Mouse (Mus musculus): ENCODE results near the gene Slc8a1.

DNA sequence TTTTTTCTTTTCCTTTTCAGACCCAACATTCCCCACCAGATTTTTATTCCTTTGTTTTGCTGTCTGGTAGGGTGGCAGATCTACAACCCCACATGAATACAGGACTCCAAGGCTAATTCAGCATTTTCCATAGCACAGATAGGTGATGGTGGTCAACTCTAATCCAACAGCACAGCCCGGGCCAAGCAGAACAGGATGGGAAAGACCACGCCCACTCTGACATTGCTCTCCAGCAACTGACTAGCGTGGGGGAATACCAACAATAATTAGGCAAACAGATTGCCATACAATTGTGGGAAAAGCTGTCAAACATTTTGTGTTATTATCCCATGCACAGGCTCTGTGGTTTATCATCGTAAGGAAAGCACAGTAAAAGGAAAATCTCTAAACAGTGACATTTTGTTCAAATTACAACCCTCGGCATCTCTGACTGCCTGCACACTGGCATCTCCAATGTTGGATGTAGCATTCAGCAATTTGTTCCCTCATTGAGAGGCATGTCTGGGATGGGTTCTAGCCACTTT is 233.0 kb downstream of the Slc8a1 start:
- TF ChIP-seq HCFC1 (IDR thresholded peaks at IDR 0.05; ENCODE audit: borderline replicate concordance, insufficient read depth, low read length) (no peak), ZNF384 (IDR thresholded peaks at IDR 0.05; ENCODE audit: low read depth, low read length) (no peak)

Measured in ES-E14 (cell line).